Mouse (Mus musculus) C2C12 (cell line): ENCODE results near the gene Car5b.

Experiments
- CEBPB ChIP-seq: IDR thresholded peaks from one replicate; pipeline ENCODE4 v1.6.1; 2011; ENCODE audit warnings: low read depth, mild to moderate bottlenecking, control low read depth, moderate library complexity
- CTCF ChIP-seq: IDR thresholded peaks from one replicate; pipeline ENCODE4 v1.5.1; 2011; ENCODE audit not compliant: control insufficient read depth, insufficient read depth, insufficient read length
- USF1 ChIP-seq: IDR thresholded peaks from one replicate; pipeline ENCODE4 v1.6.1; 2011; ENCODE audit warnings: low read depth, mild to moderate bottlenecking, control low read depth, moderate library complexity

- TF ChIP-seq CTCF (no peak), USF1 (no peak), CEBPB (no peak)
These were observed 12.2 kb downstream of the Car5b start for GRCm38 (mm10) chrX:164015636-164016035.
